In genomic region chr13:71121484-71121883, GRCm38 (mm10) we compare ENCODE assay signal across 12 mouse cellular contexts.
A peak's percentile ranks its signal among the peaks of the same experiment; 100 is the strongest.
DNase-seq lines count a peak whose midpoint lies in the region; ATAC-seq and TF ChIP-seq lines count a peak whose summit lies in the region.
"Had no signal": no experiment of that assay in that cellular context is flagged by ENCODE, and none has a peak within 500 bp of the region (broad histone marks: within the 10 kb centered on the region; RNA-seq: fewer than 3 reads in every experiment).

No protein-coding gene starts in this region.

- in situ Hi-C loops in ES-E14 (cut with MboI; ENCODE audit: low sequenced_read_pairs in 2 of 2, unreplicated experiment in 2 of 2) = no loop called here

- no peaks in the 10 kb centered on the region for H3K36me3 ChIP-seq in kidney, embryonic 14.5 days (ENCODE audit: control insufficient read depth, insufficient read depth, low read length)
- H3K36me3 ChIP-seq in ES-E14 (ENCODE audit: control insufficient read depth, insufficient read depth, low read length, poor library complexity, severe bottlenecking) = no peaks in the 10 kb centered on the region
- H3K36me3 ChIP-seq in forebrain, embryonic 11.5 days (ENCODE audit: control insufficient read depth, insufficient read depth, low read length) = no peaks in the 10 kb centered on the region
- H3K36me3 ChIP-seq: forebrain, embryonic 12.5 days had no signal

- DNase-seq in adrenal gland, postnatal 36 days = peak; percentile 26 to 32
- no peak for DNase-seq in adrenal gland, postnatal 4 days (ENCODE audit: low spot score in 2 of 2)
- peak; percentile 67 for DNase-seq in kidney, postnatal 10 days
- peak; percentile 28 for DNase-seq in ES-E14 (ENCODE audit: low read depth, low spot score)
- peak; percentile 62 for DNase-seq in forelimb bud, embryonic 11.5 days (ENCODE audit: low read depth, low spot score)
- DNase-seq in frontal cortex, postnatal 25 days (ENCODE audit: low spot score in 2 of 2) = no peak
- no peak for DNase-seq in forebrain, embryonic 11.5 days (ENCODE audit: low spot score)
- DNase-seq: B cell, adult 2 months; cerebellum, adult 2 months had no signal

- no peaks in the 10 kb centered on the region for H3K9me3 ChIP-seq in kidney, embryonic 14.5 days (ENCODE audit: control insufficient read depth, low read length)
- no peaks in the 10 kb centered on the region for H3K9me3 ChIP-seq in ES-E14 (ENCODE audit: control insufficient read depth, insufficient read depth, low read depth, low read length)
- H3K9me3 ChIP-seq in forebrain, embryonic 11.5 days (ENCODE audit: control insufficient read depth, low read length) = no peaks in the 10 kb centered on the region
- H3K9me3 ChIP-seq: forebrain, embryonic 12.5 days had no signal

- no peaks in the 10 kb centered on the region for H3K4me1 ChIP-seq in kidney, embryonic 14.5 days (ENCODE audit: control insufficient read depth, insufficient read depth, low read length)
- no peaks in the 10 kb centered on the region for H3K4me1 ChIP-seq in ES-E14 (ENCODE audit: control insufficient read depth in 2 of 2, insufficient read depth in 2 of 2, low read length in 2 of 2, poor library complexity in 1 of 2)
- H3K4me1 ChIP-seq in forebrain, embryonic 11.5 days (replicated peaks; ENCODE audit: control insufficient read depth, insufficient read depth, low read length) = no peaks in the 10 kb centered on the region
- H3K4me1 ChIP-seq: forebrain, embryonic 12.5 days had no signal

- H3K4me2 ChIP-seq in kidney, embryonic 14.5 days (replicated peaks; ENCODE audit: low read depth, low read length) = no peak overlapping the region
- no peak overlapping the region for H3K4me2 ChIP-seq in forebrain, embryonic 11.5 days (ENCODE audit: low read depth, low read length, severe bottlenecking)
- H3K4me2 ChIP-seq: forebrain, embryonic 12.5 days had no signal

- no peak overlapping the region for H3K27ac ChIP-seq in kidney, embryonic 14.5 days (ENCODE audit: low read depth, low read length)
- H3K27ac ChIP-seq in ES-E14 (ENCODE audit: insufficient read depth, low read depth, low read length, poor library complexity, severe bottlenecking) = no peak overlapping the region
- H3K27ac ChIP-seq in forebrain, embryonic 11.5 days (ENCODE audit: low read depth, low read length) = no peak overlapping the region
- H3K27ac ChIP-seq: forebrain, embryonic 12.5 days had no signal

- 3% methylated on average over 1 of the region's 1 CpGs for WGBS in kidney, embryonic 14.5 days
- 8% methylated on average over 1 of the region's 1 CpGs for WGBS in forebrain, embryonic 11.5 days

- no peaks in the 10 kb centered on the region for H3K27me3 ChIP-seq in kidney, embryonic 14.5 days (ENCODE audit: control insufficient read depth, insufficient read depth, low read length)
- H3K27me3 ChIP-seq in forebrain, embryonic 11.5 days (ENCODE audit: control insufficient read depth, insufficient read depth, low read length) = no peaks in the 10 kb centered on the region

- no peak overlapping the region for H3K4me3 ChIP-seq in kidney, embryonic 14.5 days (ENCODE audit: low read length)
- no peak overlapping the region for H3K4me3 ChIP-seq in ES-E14 (ENCODE audit: insufficient read depth in 1 of 2, low read depth in 1 of 2, low read length in 2 of 2, poor library complexity in 1 of 2, severe bottlenecking in 1 of 2)
- H3K4me3 ChIP-seq in forebrain, embryonic 11.5 days (ENCODE audit: low read depth, low read length) = no peak overlapping the region
- H3K4me3 ChIP-seq: forebrain, embryonic 12.5 days had no signal

- no peak overlapping the region for H3K9ac ChIP-seq in kidney, embryonic 14.5 days (ENCODE audit: low read depth, low read length)
- H3K9ac ChIP-seq in ES-E14 (ENCODE audit: insufficient read depth, low read depth, low read length, poor library complexity, severe bottlenecking) = no peak overlapping the region
- no peak overlapping the region for H3K9ac ChIP-seq in forebrain, embryonic 11.5 days (ENCODE audit: low read length)
- H3K9ac ChIP-seq: forebrain, embryonic 12.5 days had no signal

- ATAC-seq in kidney, embryonic 14.5 days (ENCODE audit: low FRiP score, low TSS enrichment) = no peak
- ATAC-seq in forebrain, embryonic 11.5 days (replicated peaks; ENCODE audit: low FRiP score) = no peak
- ATAC-seq: activated CD4-positive, CD25-positive, alpha-beta regulatory T cell, adult 4 months had no signal

TF ChIP-seq in ES-E14, 5 proteins besides CTCF, POLR2A, EP300 and RAD21:
- no peak for TF ChIP-seq MAFK (IDR thresholded peaks at IDR 0.05; ENCODE audit: insufficient read depth, low read depth, low read length)
- no peak for TF ChIP-seq ZC3H11A (IDR thresholded peaks at IDR 0.05; ENCODE audit: borderline replicate concordance, low read depth, low read length)
- TF ChIP-seq HCFC1 (IDR thresholded peaks at IDR 0.05; ENCODE audit: borderline replicate concordance, insufficient read depth, low read length) = no peak
- TF ChIP-seq ZNF384 (IDR thresholded peaks at IDR 0.05; ENCODE audit: low read depth, low read length) = no peak
- no peak for TF ChIP-seq CHD2 (IDR thresholded peaks at IDR 0.05; ENCODE audit: low read depth, low read length)

Comparison
In these comparisons a context has a peak if more than half of its experiments do, and no peak if none do; other contexts are left out.
1. DNase-seq: peak in adrenal gland, postnatal 36 days (2 of 2), kidney, postnatal 10 days (single experiment), ES-E14 (single experiment) and forelimb bud, embryonic 11.5 days (single experiment); none in adrenal gland, postnatal 4 days (0 of 2), frontal cortex, postnatal 25 days (0 of 2) and forebrain, embryonic 11.5 days (single experiment).